Mouse (Mus musculus) forebrain, embryonic 13.5 days (tissue): Measurements from ENCODE around the gene Nccrp1. TPM values are rescaled to one million over a fixed set of nuclear protein-coding genes. Genes with fewer than 3 reads are reported as not detected.

Experiments used
- ATAC-seq: fragments of 200-750 bp; cut with Nextera tagmentation; 2 replicates; pipeline ENCODE4 v1.8.0; 2017
- H3K27ac ChIP-seq: fragments of 300-500 bp; sonication (generic); 2 replicates; pipeline ENCODE4 v1.5.1; 2015; ENCODE audit warnings: inconsistent platforms, mild to moderate bottlenecking, moderate library complexity
- H3K27me3 ChIP-seq: fragments of 300-500 bp; sonication (generic); 2 replicates; pipeline ENCODE4 v1.6.1; 2015; ENCODE audit warnings: mild to moderate bottlenecking, inconsistent platforms
- H3K36me3 ChIP-seq: fragments of 300-500 bp; sonication (generic); 2 replicates; pipeline ENCODE4 v1.6.1; 2015; ENCODE audit warnings: mild to moderate bottlenecking, inconsistent platforms; ENCODE audit not compliant: poor library complexity, severe bottlenecking
- H3K4me1 ChIP-seq: fragments of 300-500 bp; sonication (generic); 2 replicates; pipeline ENCODE4 v1.6.1; 2015; ENCODE audit warnings: inconsistent platforms
- H3K4me2 ChIP-seq: fragments of 300-500 bp; sonication (generic); 2 replicates; pipeline ENCODE4 v1.6.1; 2015; ENCODE audit warnings: inconsistent platforms, mild to moderate bottlenecking, moderate library complexity
- H3K4me3 ChIP-seq: fragments of 300-500 bp; sonication (generic); 2 replicates; pipeline ENCODE4 v1.5.1; 2015; ENCODE audit warnings: mild to moderate bottlenecking, inconsistent platforms
- H3K9ac ChIP-seq: fragments of 300-500 bp; sonication (generic); 2 replicates; pipeline ENCODE4 v1.6.1; 2015; ENCODE audit warnings: mild to moderate bottlenecking, inconsistent platforms
- H3K9me3 ChIP-seq: fragments of 300-500 bp; sonication (generic); replicated peaks from 2 replicates; pipeline ENCODE4 v1.6.1; 2016; ENCODE audit warnings: inconsistent platforms
- WGBS: fragments of 180-500 bp; shearing (Covaris S2); methylation state at CpG from one replicate; pipeline ENCODE4 v1.1.7; 2015; 5-methylcytosine and 5-hydroxymethylcytosine counted together
- polyA plus RNA-seq: library from polyadenylated mRNA; unstranded; fragments of >200 nt; fragmentation: Nextera tagmentation; extraction: Ambion mirVana; gene quantifications from 2 replicates; pipeline ENCODE4 v1.2.1, GENCODE M21; 2015

The Nccrp1 gene
- polyA plus RNA-seq, 1 experiment from 2014 or later: not detected

DNA sequence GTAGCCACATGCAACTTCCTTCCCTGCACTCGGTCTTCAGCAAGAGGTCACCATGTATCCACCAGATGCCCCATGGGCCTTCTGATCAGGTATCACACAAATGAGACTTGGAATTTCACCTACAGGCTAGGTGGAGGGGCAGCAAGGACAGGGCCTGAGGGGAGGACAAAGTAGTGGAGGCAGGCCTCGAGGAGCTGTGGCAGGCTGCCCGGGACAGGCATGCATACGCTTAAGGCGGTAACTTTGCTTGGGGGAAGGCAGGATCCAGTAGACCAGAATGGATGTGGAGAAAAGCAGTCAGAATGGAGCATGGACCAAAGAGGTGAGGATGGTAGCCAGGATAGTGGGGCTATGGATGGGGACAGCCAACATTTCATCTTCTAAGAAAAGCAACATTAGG is 32.8 kb upstream of the Nccrp1 start:
- ATAC-seq: no peak
- peaks cover 23% of the 10 kb centered on the region for H3K4me1 ChIP-seq
- H3K27me3 ChIP-seq: no peaks in the 10 kb centered on the region
- 77% methylated on average over 5 of the region's 5 CpGs for WGBS
- H3K4me3 ChIP-seq: no peak overlapping the region
- no peak overlapping the region for H3K27ac ChIP-seq
- no peaks in the 10 kb centered on the region for H3K36me3 ChIP-seq
- no peaks in the 10 kb centered on the region for H3K9me3 ChIP-seq
- H3K4me2 ChIP-seq: no peak overlapping the region
- no peak overlapping the region for H3K9ac ChIP-seq

DNA sequence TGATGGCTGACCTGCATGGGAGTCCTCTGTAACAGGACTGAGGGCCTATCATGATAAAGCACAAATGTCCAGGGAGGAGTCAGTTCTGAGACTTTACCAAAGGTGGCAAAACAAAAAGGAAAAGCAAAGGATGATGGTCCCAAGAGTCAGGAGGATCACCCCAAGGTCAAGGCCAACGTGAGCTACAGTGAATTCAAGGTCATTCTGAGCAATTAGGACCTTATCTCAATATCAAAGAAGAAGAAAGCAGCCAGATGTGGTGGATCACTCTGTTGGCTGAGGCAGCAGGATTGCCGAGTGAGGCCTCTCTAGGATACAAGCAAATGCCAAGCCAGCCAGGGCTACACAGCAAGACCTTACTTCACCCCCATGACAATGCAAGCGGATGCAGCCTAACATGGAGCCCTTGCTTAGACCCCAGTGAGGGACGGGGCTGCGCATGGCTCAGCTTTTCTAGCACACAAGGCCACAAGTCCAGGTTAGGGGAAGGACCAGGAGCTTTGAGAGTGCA is 31.5 kb upstream of the Nccrp1 start:
- no peak for ATAC-seq
- no peak overlapping the region for H3K4me2 ChIP-seq
- H3K36me3 ChIP-seq: no peaks in the 10 kb centered on the region
- H3K27me3 ChIP-seq: no peaks in the 10 kb centered on the region
- no peaks in the 10 kb centered on the region for H3K9me3 ChIP-seq
- H3K4me3 ChIP-seq: no peak overlapping the region
- no peak overlapping the region for H3K9ac ChIP-seq
- H3K4me1 ChIP-seq: peaks cover 17% of the 10 kb centered on the region
- no peak overlapping the region for H3K27ac ChIP-seq
- 82% methylated on average over 5 of the region's 5 CpGs for WGBS

DNA sequence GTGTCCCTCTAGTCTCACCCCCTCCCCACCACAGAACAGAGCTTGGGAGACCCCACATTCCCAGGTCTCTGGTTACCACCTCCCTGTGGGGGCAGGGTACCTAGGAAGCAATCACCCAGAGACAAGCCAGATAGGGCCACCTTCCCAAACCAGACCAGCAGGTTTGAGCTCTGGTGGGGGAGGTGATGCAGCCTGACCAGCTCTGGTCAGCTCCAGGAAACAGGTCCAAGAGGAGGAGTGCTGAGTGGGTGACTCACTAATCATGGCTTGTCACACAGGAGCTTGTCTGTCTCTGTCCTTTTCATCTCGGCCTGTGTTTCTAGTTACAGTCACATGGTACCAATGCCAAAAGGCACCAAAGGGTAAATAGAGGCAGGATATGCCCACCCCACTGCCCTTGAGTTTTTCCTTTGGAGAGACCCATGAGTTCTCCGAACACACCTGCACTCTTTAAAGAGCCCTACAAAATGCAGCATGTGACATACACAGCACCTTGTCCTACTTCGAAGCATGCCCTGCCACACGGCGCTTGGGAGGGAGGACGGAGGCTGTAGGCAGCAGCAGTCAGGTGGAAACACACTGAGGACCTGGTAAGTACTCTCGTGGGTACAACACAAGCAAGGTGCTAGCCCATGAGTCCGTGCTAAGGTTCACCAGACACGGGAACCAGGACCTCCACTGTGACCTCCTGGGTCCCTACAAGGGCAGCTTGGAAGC is 30.9 kb upstream of the Nccrp1 start:
- Histone ChIP-seq H3K4me3 (no peak overlapping the region), H3K4me2 (no peak overlapping the region), H3K4me1 (peaks cover 17% of the 10 kb centered on the region), H3K9me3 (no peaks in the 10 kb centered on the region), H3K9ac (peak overlapping the region; percentile 27; the same call in 1 of the 2 replicates), H3K27ac (no peak overlapping the region), H3K27me3 (no peaks in the 10 kb centered on the region), H3K36me3 (no peaks in the 10 kb centered on the region)
- WGBS: 90% methylated on average over 9 of the region's 9 CpGs
- no peak for ATAC-seq

DNA sequence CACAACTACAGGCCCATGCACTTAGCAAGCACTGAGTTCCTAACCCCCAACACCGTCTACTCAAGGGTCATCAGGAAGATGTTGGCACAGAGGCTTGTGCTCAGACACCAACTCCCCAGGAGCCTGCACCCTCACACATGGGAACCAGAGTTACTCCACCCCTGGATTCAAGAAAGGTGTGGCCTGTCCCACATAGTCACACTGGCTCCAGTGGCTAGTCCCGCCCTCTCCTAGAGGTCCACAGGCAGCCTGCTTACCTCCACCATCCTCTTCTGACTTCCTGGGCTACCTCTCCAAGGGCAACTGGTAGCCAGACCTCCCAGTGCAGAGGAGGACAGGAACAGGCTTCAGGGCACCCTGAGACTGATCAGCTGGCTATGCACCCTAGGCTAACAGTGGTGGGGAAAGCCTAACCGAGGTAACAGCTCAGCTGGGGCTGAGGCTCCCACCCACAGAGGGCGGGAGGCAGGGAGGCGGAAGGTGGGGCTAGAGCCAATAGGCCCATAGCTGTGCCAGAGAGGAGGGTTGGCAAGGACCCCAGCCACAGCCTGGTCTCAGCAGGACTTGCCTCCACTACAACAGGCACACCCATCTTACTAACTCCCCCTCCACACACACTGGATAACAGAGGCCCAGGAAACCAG is 29.3 kb upstream of the Nccrp1 start:
- no peaks in the 10 kb centered on the region for H3K27me3 ChIP-seq
- peak; percentile 59; the same call in 1 of the 2 replicates for ATAC-seq
- WGBS: 77% methylated on average over 5 of the region's 5 CpGs
- H3K9ac ChIP-seq: 0 out of 2 replicates have a peak overlapping the region, but pooled peaks have one; percentile 27
- no peaks in the 10 kb centered on the region for H3K36me3 ChIP-seq
- no peaks in the 10 kb centered on the region for H3K9me3 ChIP-seq
- no peak overlapping the region for H3K4me3 ChIP-seq
- H3K4me1 ChIP-seq: peaks cover 27% of the 10 kb centered on the region
- H3K4me2 ChIP-seq: no peak overlapping the region
- no peak overlapping the region for H3K27ac ChIP-seq

- Histone ChIP-seq H3K27me3 (no peaks in the 10 kb centered on the region), H3K4me1 (peaks cover 35% of the 10 kb centered on the region), H3K9ac (no peak overlapping the region), H3K9me3 (no peaks in the 10 kb centered on the region), H3K4me3 (no peak overlapping the region), H3K4me2 (no peak overlapping the region), H3K36me3 (no peaks in the 10 kb centered on the region), H3K27ac (no peak overlapping the region)
- no peak for ATAC-seq
- 94% methylated on average over 11 of the region's 11 CpGs for WGBS
Measured at GRCm38 (mm10) chr7:28575597-28575996, 28.5 kb upstream of the Nccrp1 start.

DNA sequence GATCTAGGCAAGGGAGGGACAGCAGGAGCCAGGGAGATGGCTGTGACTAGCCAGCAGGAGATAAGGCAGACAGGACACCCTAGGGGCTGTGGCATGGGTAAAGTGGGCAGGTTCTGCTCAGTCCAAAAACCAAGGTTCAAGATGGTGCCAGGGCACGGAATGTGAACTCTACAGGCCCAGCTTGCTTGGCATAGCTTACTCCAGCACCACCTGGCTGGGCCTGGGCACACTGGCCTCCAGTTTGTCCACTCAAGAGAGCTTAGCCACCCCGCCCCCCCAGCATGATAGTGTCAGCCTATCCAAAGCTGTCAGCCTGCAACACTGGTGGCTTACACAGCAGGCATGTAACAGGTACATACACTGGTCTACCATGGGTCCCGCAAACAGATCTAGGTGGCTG is 26.2 kb upstream of the Nccrp1 start:
- no peak for ATAC-seq
- Histone ChIP-seq H3K9ac (no peak overlapping the region), H3K27ac (no peak overlapping the region), H3K36me3 (peaks cover 10% of the 10 kb centered on the region), H3K4me3 (no peak overlapping the region), H3K4me2 (no peak overlapping the region), H3K4me1 (peaks cover 32% of the 10 kb centered on the region), H3K9me3 (no peaks in the 10 kb centered on the region), H3K27me3 (no peaks in the 10 kb centered on the region)
- WGBS: 93% methylated on average over 3 of the region's 3 CpGs

GRCm38 (mm10) chr7:28572689-28573088 is 25.6 kb upstream of the Nccrp1 start:
- Histone ChIP-seq H3K27ac (no peak overlapping the region), H3K4me1 (peaks cover 32% of the 10 kb centered on the region), H3K9ac (no peak overlapping the region), H3K36me3 (peaks cover 16% of the 10 kb centered on the region), H3K9me3 (no peaks in the 10 kb centered on the region), H3K27me3 (no peaks in the 10 kb centered on the region), H3K4me3 (no peak overlapping the region), H3K4me2 (no peak overlapping the region)
- 92% methylated on average over 5 of the region's 5 CpGs for WGBS
- no peak for ATAC-seq

DNA sequence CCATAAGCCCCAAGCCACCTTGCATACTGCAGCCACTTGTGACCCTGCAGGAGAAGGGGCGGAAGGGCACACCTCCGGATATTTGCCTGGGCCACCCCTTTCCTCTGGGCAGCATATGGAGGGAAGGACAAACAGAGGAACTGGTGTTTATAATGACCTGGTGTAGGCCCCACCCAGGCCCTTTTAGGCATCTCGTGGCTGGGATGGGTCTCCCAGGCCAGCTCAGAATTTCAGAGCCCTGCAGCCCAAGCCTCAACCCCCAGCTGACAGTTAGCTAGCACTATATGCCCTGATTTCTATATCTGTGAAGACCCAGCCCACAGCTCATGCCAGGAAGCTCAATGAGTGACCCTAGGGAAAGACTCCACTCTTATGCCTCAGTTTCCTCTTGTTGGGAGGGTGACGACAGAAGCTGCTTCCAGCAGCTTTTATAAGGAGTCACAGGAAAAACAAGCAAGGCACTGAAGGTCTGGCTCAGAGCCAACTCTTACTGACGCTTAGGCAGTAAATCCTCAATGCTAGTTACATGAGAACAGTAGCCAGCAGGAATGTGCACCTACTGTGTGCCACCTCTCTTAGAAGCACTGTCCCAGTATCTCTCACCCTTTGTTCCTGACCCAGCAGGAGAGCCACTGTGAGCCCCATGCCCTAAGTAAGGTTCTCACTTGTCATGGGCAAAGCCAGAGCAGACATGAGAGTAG is 24.1 kb upstream of the Nccrp1 start:
- Histone ChIP-seq H3K36me3 (peaks cover 31% of the 10 kb centered on the region), H3K4me1 (peaks cover 24% of the 10 kb centered on the region), H3K27me3 (no peaks in the 10 kb centered on the region), H3K9ac (no peak overlapping the region), H3K9me3 (no peaks in the 10 kb centered on the region), H3K4me3 (no peak overlapping the region), H3K4me2 (no peak overlapping the region), H3K27ac (no peak overlapping the region; the same call in 1 of the 2 replicates)
- no peak for ATAC-seq
- 48% methylated on average over 5 of the region's 5 CpGs for WGBS

DNA sequence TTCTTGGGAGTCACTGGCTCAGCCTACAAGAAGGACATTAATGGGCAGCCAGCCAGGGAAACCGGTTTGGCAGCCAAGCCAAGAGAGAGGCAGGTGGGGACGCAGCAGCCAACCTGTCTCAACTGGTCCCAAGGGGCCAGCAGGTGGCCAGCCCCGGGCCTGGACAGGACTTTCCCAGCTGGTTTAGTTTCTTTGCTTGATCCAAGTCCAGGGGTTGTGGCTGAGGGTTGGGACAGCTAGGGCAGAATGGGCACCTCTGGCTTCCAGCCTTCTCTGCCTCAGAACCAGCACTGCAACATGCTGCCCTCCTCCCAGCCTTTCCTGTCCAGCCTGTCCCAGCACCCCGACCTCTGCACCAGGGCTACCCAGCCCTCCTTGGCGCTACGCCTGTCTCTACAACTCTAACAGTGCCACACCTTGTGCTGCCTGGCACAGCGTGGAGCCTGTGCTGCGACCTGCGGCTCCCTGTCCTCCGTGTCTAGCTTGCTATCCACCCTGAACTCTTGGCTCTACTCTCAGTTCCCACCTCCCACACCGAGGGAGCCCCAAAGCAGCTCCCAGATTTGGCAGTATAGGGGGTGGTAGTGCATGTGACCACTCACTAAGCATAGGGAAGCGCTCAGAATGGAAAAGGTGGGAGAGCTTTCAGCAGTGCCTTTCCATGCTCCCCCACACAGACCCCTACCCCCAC is 23.4 kb upstream of the Nccrp1 start:
- Histone ChIP-seq H3K27ac (no peak overlapping the region), H3K4me2 (no peak overlapping the region), H3K9me3 (no peaks in the 10 kb centered on the region), H3K9ac (no peak overlapping the region), H3K4me3 (no peak overlapping the region), H3K36me3 (peaks cover 38% of the 10 kb centered on the region), H3K27me3 (no peaks in the 10 kb centered on the region), H3K4me1 (peaks cover 24% of the 10 kb centered on the region)
- WGBS: 73% methylated on average over 12 of the region's 12 CpGs
- ATAC-seq: no peak

- Histone ChIP-seq H3K4me1 (peaks cover 24% of the 10 kb centered on the region), H3K27me3 (no peaks in the 10 kb centered on the region), H3K36me3 (peaks cover 60% of the 10 kb centered on the region), H3K4me2 (no peak overlapping the region), H3K27ac (no peak overlapping the region), H3K9ac (no peak overlapping the region), H3K9me3 (no peaks in the 10 kb centered on the region), H3K4me3 (no peak overlapping the region)
- 0 out of 2 replicates have a peak, but pooled peaks have one; percentile 50 for ATAC-seq
Measured at GRCm38 (mm10) chr7:28568253-28568652, 21.2 kb upstream of the Nccrp1 start.

- Histone ChIP-seq H3K4me3 (no peak overlapping the region), H3K27ac (no peak overlapping the region), H3K27me3 (no peaks in the 10 kb centered on the region), H3K36me3 (peaks cover 67% of the 10 kb centered on the region), H3K4me1 (peaks cover 24% of the 10 kb centered on the region), H3K9me3 (no peaks in the 10 kb centered on the region), H3K9ac (no peak overlapping the region), H3K4me2 (no peak overlapping the region)
- WGBS: 93% methylated on average over 4 of the region's 4 CpGs
- ATAC-seq: no peak
Measured at GRCm38 (mm10) chr7:28567539-28567938, 20.5 kb upstream of the Nccrp1 start.

GRCm38 (mm10) chr7:28565407-28565806 is 18.4 kb upstream of the Nccrp1 start:
- no peaks in the 10 kb centered on the region for H3K9me3 ChIP-seq
- H3K36me3 ChIP-seq: peaks cover 85% of the 10 kb centered on the region
- no peak overlapping the region for H3K27ac ChIP-seq
- 89% methylated on average over 5 of the region's 5 CpGs for WGBS
- H3K4me1 ChIP-seq: peaks cover 5% of the 10 kb centered on the region
- no peak overlapping the region for H3K4me3 ChIP-seq
- H3K9ac ChIP-seq: peak overlapping the region; percentile 23; the same call in 1 of the 2 replicates
- H3K27me3 ChIP-seq: no peaks in the 10 kb centered on the region
- no peak for ATAC-seq
- H3K4me2 ChIP-seq: no peak overlapping the region
